Mouse (Mus musculus): ENCODE data around the gene Fbxw7. TPM values are rescaled to one million over a fixed set of nuclear protein-coding genes. Genes with fewer than 3 reads are reported as not detected.
"Not testable (repeated sequence)": the region's sequence is repeated elsewhere in the genome, so short reads cannot be mapped to it uniquely, and the experiment has no call there.

Fbxw7 gene
- polyA plus RNA-seq, 1 experiment from 2014 or later: 16.8 TPM

- no peaks in the 10 kb centered on the region for H3K36me3 ChIP-seq (ENCODE audit: control insufficient read depth, insufficient read depth, low read length)
- no peaks in the 10 kb centered on the region for H3K9me3 ChIP-seq (ENCODE audit: control insufficient read depth, low read depth, low read length)
- H3K4me1 ChIP-seq (ENCODE audit: control insufficient read depth, insufficient read depth, low read length): no peaks in the 10 kb centered on the region
- no peak overlapping the region for H3K27ac ChIP-seq (ENCODE audit: low read length)
- H3K9ac ChIP-seq (replicated peaks; ENCODE audit: low read depth, low read length): no peak overlapping the region
- ATAC-seq (ENCODE audit: insufficient number of reproducible peaks, insufficient read depth, low FRiP score, low read depth): no peak
- no peak overlapping the region for H3K4me2 ChIP-seq (replicated peaks; ENCODE audit: low read depth, low read length)
- H3K27me3 ChIP-seq (ENCODE audit: control insufficient read depth, insufficient read depth, low read length): no peaks in the 10 kb centered on the region
- no peak overlapping the region for H3K4me3 ChIP-seq (ENCODE audit: low read depth, low read length)
- 76% methylated on average over 7 of the region's 7 CpGs for WGBS
Measured at GRCm38 (mm10) chr3:84852877-84853276, 37.8 kb downstream of the Fbxw7 start.

- no peak overlapping the region for H3K9ac ChIP-seq (replicated peaks; ENCODE audit: low read depth, low read length)
- H3K4me1 ChIP-seq (ENCODE audit: control insufficient read depth, insufficient read depth, low read length): no peaks in the 10 kb centered on the region
- 86% methylated on average over 1 of the region's 1 CpGs for WGBS
- no peaks in the 10 kb centered on the region for H3K36me3 ChIP-seq (ENCODE audit: control insufficient read depth, insufficient read depth, low read length)
- H3K27me3 ChIP-seq (ENCODE audit: control insufficient read depth, insufficient read depth, low read length): no peaks in the 10 kb centered on the region
- no peak overlapping the region for H3K4me2 ChIP-seq (replicated peaks; ENCODE audit: low read depth, low read length)
- H3K27ac ChIP-seq (ENCODE audit: low read length): no peak overlapping the region
- no peaks in the 10 kb centered on the region for H3K9me3 ChIP-seq (ENCODE audit: control insufficient read depth, low read depth, low read length)
- no peak overlapping the region for H3K4me3 ChIP-seq (ENCODE audit: low read depth, low read length)
- ATAC-seq (ENCODE audit: insufficient number of reproducible peaks, insufficient read depth, low FRiP score, low read depth): no peak
Measured at GRCm38 (mm10) chr3:84854440-84854839, 39.4 kb downstream of the Fbxw7 start.

- Histone ChIP-seq H3K27ac (ENCODE audit: low read length) (no peak overlapping the region), H3K4me1 (ENCODE audit: control insufficient read depth, insufficient read depth, low read length) (no peaks in the 10 kb centered on the region), H3K9ac (replicated peaks; ENCODE audit: low read depth, low read length) (no peak overlapping the region), H3K4me3 (ENCODE audit: low read depth, low read length) (no peak overlapping the region), H3K36me3 (ENCODE audit: control insufficient read depth, insufficient read depth, low read length) (no peaks in the 10 kb centered on the region), H3K27me3 (ENCODE audit: control insufficient read depth, insufficient read depth, low read length) (no peaks in the 10 kb centered on the region), H3K9me3 (ENCODE audit: control insufficient read depth, low read depth, low read length) (no peaks in the 10 kb centered on the region), H3K4me2 (replicated peaks; ENCODE audit: low read depth, low read length) (no peak overlapping the region)
- 54% methylated on average over 1 of the region's 1 CpGs for WGBS
- ATAC-seq (ENCODE audit: insufficient number of reproducible peaks, insufficient read depth, low FRiP score, low read depth): no peak
Measured at GRCm38 (mm10) chr3:84860669-84861068, 45.6 kb downstream of the Fbxw7 start.

- not testable (repeated sequence) for H3K4me1 ChIP-seq (ENCODE audit: control insufficient read depth, insufficient read depth, low read length); H3K9me3 ChIP-seq (ENCODE audit: control insufficient read depth, low read depth, low read length); H3K27ac ChIP-seq (ENCODE audit: low read length); H3K36me3 ChIP-seq (ENCODE audit: control insufficient read depth, insufficient read depth, low read length); H3K4me3 ChIP-seq (ENCODE audit: low read depth, low read length); ATAC-seq (ENCODE audit: insufficient number of reproducible peaks, insufficient read depth, low FRiP score, low read depth); H3K27me3 ChIP-seq (ENCODE audit: control insufficient read depth, insufficient read depth, low read length); H3K9ac ChIP-seq (replicated peaks; ENCODE audit: low read depth, low read length); H3K4me2 ChIP-seq (replicated peaks; ENCODE audit: low read depth, low read length)
- WGBS: 92% methylated on average over 3 of the region's 3 CpGs
Measured at GRCm38 (mm10) chr3:84861817-84862216, 46.7 kb downstream of the Fbxw7 start.

- Histone ChIP-seq H3K27ac (ENCODE audit: low read length) (no peak overlapping the region), H3K9ac (replicated peaks; ENCODE audit: low read depth, low read length) (no peak overlapping the region), H3K4me3 (ENCODE audit: low read depth, low read length) (no peak overlapping the region), H3K36me3 (ENCODE audit: control insufficient read depth, insufficient read depth, low read length) (no peaks in the 10 kb centered on the region), H3K4me1 (ENCODE audit: control insufficient read depth, insufficient read depth, low read length) (peaks cover 13% of the 10 kb centered on the region; the same call in 1 of the 2 replicates), H3K4me2 (replicated peaks; ENCODE audit: low read depth, low read length) (no peak overlapping the region), H3K27me3 (ENCODE audit: control insufficient read depth, insufficient read depth, low read length) (no peaks in the 10 kb centered on the region), H3K9me3 (ENCODE audit: control insufficient read depth, low read depth, low read length) (no peaks in the 10 kb centered on the region)
- 59% methylated on average over 3 of the region's 3 CpGs for WGBS
- ATAC-seq (ENCODE audit: insufficient number of reproducible peaks, insufficient read depth, low FRiP score, low read depth): no peak
Measured at GRCm38 (mm10) chr3:84865684-84866083, 50.6 kb downstream of the Fbxw7 start.

- H3K36me3 ChIP-seq (ENCODE audit: control insufficient read depth, insufficient read depth, low read length): no peaks in the 10 kb centered on the region
- no peak overlapping the region for H3K9ac ChIP-seq (replicated peaks; ENCODE audit: low read depth, low read length)
- WGBS: 35% methylated on average over 4 of the region's 4 CpGs
- no peak for ATAC-seq (ENCODE audit: insufficient number of reproducible peaks, insufficient read depth, low FRiP score, low read depth)
- H3K4me2 ChIP-seq (replicated peaks; ENCODE audit: low read depth, low read length): no peak overlapping the region
- no peak overlapping the region for H3K4me3 ChIP-seq (ENCODE audit: low read depth, low read length)
- H3K4me1 ChIP-seq (ENCODE audit: control insufficient read depth, insufficient read depth, low read length): peaks cover 13% of the 10 kb centered on the region; the same call in 1 of the 2 replicates
- no peaks in the 10 kb centered on the region for H3K9me3 ChIP-seq (ENCODE audit: control insufficient read depth, low read depth, low read length)
- no peaks in the 10 kb centered on the region for H3K27me3 ChIP-seq (ENCODE audit: control insufficient read depth, insufficient read depth, low read length)
- no peak overlapping the region for H3K27ac ChIP-seq (ENCODE audit: low read length)
Measured at GRCm38 (mm10) chr3:84866866-84867265, 51.8 kb downstream of the Fbxw7 start.

- Histone ChIP-seq H3K4me2 (replicated peaks; ENCODE audit: low read depth, low read length) (no peak overlapping the region), H3K36me3 (ENCODE audit: control insufficient read depth, insufficient read depth, low read length) (no peaks in the 10 kb centered on the region), H3K27me3 (ENCODE audit: control insufficient read depth, insufficient read depth, low read length) (no peaks in the 10 kb centered on the region), H3K27ac (ENCODE audit: low read length) (no peak overlapping the region), H3K9me3 (ENCODE audit: control insufficient read depth, low read depth, low read length) (no peaks in the 10 kb centered on the region), H3K4me3 (ENCODE audit: low read depth, low read length) (no peak overlapping the region), H3K4me1 (ENCODE audit: control insufficient read depth, insufficient read depth, low read length) (peaks cover 13% of the 10 kb centered on the region; the same call in 1 of the 2 replicates), H3K9ac (replicated peaks; ENCODE audit: low read depth, low read length) (no peak overlapping the region)
- no peak for ATAC-seq (ENCODE audit: insufficient number of reproducible peaks, insufficient read depth, low FRiP score, low read depth)
- 54% methylated on average over 1 of the region's 1 CpGs for WGBS
Measured at GRCm38 (mm10) chr3:84867434-84867975, 52.4 kb downstream of the Fbxw7 start.

- ATAC-seq (ENCODE audit: insufficient number of reproducible peaks, insufficient read depth, low FRiP score, low read depth): no peak
- H3K27me3 ChIP-seq (ENCODE audit: control insufficient read depth, insufficient read depth, low read length): no peaks in the 10 kb centered on the region
- H3K9me3 ChIP-seq (ENCODE audit: control insufficient read depth, low read depth, low read length): no peaks in the 10 kb centered on the region
- WGBS: 26% methylated on average over 1 of the region's 1 CpGs
- no peak overlapping the region for H3K9ac ChIP-seq (replicated peaks; ENCODE audit: low read depth, low read length)
- H3K4me2 ChIP-seq (replicated peaks; ENCODE audit: low read depth, low read length): no peak overlapping the region
- no peak overlapping the region; the same call in 1 of the 2 replicates for H3K27ac ChIP-seq (ENCODE audit: low read length)
- H3K36me3 ChIP-seq (ENCODE audit: control insufficient read depth, insufficient read depth, low read length): no peaks in the 10 kb centered on the region
- H3K4me3 ChIP-seq (ENCODE audit: low read depth, low read length): no peak overlapping the region
- H3K4me1 ChIP-seq (ENCODE audit: control insufficient read depth, insufficient read depth, low read length): peaks cover 13% of the 10 kb centered on the region; the same call in 1 of the 2 replicates
Measured at GRCm38 (mm10) chr3:84867991-84868390, 52.9 kb downstream of the Fbxw7 start.

GRCm38 (mm10) chr3:84870126-84870525, 55.1 kb downstream of the Fbxw7 start:
- Histone ChIP-seq H3K27ac (ENCODE audit: low read length) (no peak overlapping the region), H3K9me3 (ENCODE audit: control insufficient read depth, low read depth, low read length) (no peaks in the 10 kb centered on the region), H3K36me3 (ENCODE audit: control insufficient read depth, insufficient read depth, low read length) (no peaks in the 10 kb centered on the region), H3K27me3 (ENCODE audit: control insufficient read depth, insufficient read depth, low read length) (no peaks in the 10 kb centered on the region), H3K9ac (replicated peaks; ENCODE audit: low read depth, low read length) (no peak overlapping the region), H3K4me3 (ENCODE audit: low read depth, low read length) (no peak overlapping the region), H3K4me1 (ENCODE audit: control insufficient read depth, insufficient read depth, low read length) (peaks cover 17% of the 10 kb centered on the region; the same call in 1 of the 2 replicates), H3K4me2 (replicated peaks; ENCODE audit: low read depth, low read length) (no peak overlapping the region)
- ATAC-seq (ENCODE audit: insufficient number of reproducible peaks, insufficient read depth, low FRiP score, low read depth): no peak
